Mouse (Mus musculus) kidney, adult 2 months (tissue): ENCODE data around the gene Uvrag.

Experiments used
- CTCF ChIP-seq: fragments of 200-500 bp; conservative IDR thresholded peaks from 2 replicates; pipeline ENCODE4 v1.5.1; 2011; ENCODE audit warnings: low read depth, mild to moderate bottlenecking, control low read depth, low read length, moderate library complexity, mixed read lengths; ENCODE audit not compliant: insufficient read depth, insufficient read length
- POLR2A ChIP-seq: fragments of 200-500 bp; IDR thresholded peaks from one replicate; pipeline ENCODE4 v1.6.1; 2011; ENCODE audit warnings: low read depth, low read length, control low read depth

GRCm38 (mm10) chr7:99036284-99036683 lies 104.7 kb downstream of the Uvrag start:
- TF ChIP-seq POLR2A (no peak), CTCF (no peak)
